Mouse (Mus musculus): ENCODE measurements around the gene Gphb5. TPM values are rescaled to one million over a fixed set of nuclear protein-coding genes. Genes with fewer than 3 reads are reported as not detected.

Gphb5 gene
- total and polyA plus RNA-seq, 2 experiments from 2014 or later = not detected

GRCm38 (mm10) chr12:75389308-75390135, 27.1 kb downstream of the Gphb5 start:
- Histone ChIP-seq H3K9me3 (replicated peaks; ENCODE audit: control insufficient read depth, low read length) (no peaks in the 10 kb centered on the region), H3K9ac (replicated peaks; ENCODE audit: low read depth, low read length) (no peak overlapping the region), H3K27me3 (ENCODE audit: control insufficient read depth, insufficient read depth, low read length) (no peaks in the 10 kb centered on the region), H3K4me1 (ENCODE audit: control insufficient read depth, insufficient read depth) (no peaks in the 10 kb centered on the region), H3K36me3 (replicated peaks; ENCODE audit: control insufficient read depth, insufficient read depth, low read length) (no peaks in the 10 kb centered on the region), H3K4me3 (ENCODE audit: low read depth, low read length) (no peak overlapping the region), H3K4me2 (ENCODE audit: low read depth, low read length) (no peak overlapping the region), H3K27ac (ENCODE audit: low read depth) (no peak overlapping the region)
- ATAC-seq (ENCODE audit: insufficient read depth, low read depth) (no peak), DNase-seq (ENCODE audit: low spot score) (no peak)
- peak; percentile 68 for TF ChIP-seq CTCF (IDR thresholded peaks at IDR 0.05; ENCODE audit: low read depth)
- no peak for TF ChIP-seq EP300 (IDR thresholded peaks at IDR 0.05; ENCODE audit: low read depth)
- 40% methylated on average over 20 of the region's 20 CpGs for WGBS

- ATAC-seq (ENCODE audit: insufficient read depth, low read depth) (no peak), DNase-seq (ENCODE audit: low spot score) (no peak)
- H3K27me3 ChIP-seq (ENCODE audit: control insufficient read depth, insufficient read depth, low read length) = no peaks in the 10 kb centered on the region
- no peaks in the 10 kb centered on the region for H3K4me1 ChIP-seq (ENCODE audit: control insufficient read depth, insufficient read depth)
- no peak overlapping the region for H3K9ac ChIP-seq (replicated peaks; ENCODE audit: low read depth, low read length)
- no peak overlapping the region for H3K4me2 ChIP-seq (ENCODE audit: low read depth, low read length)
- no peaks in the 10 kb centered on the region for H3K9me3 ChIP-seq (replicated peaks; ENCODE audit: control insufficient read depth, low read length)
- H3K4me3 ChIP-seq (ENCODE audit: low read depth, low read length) = no peak overlapping the region
- H3K36me3 ChIP-seq (replicated peaks; ENCODE audit: control insufficient read depth, insufficient read depth, low read length) = no peaks in the 10 kb centered on the region
- 83% methylated on average over 9 of the region's 9 CpGs for WGBS
- no peak overlapping the region for H3K27ac ChIP-seq (ENCODE audit: low read depth)
- TF ChIP-seq EP300 (IDR thresholded peaks at IDR 0.05; ENCODE audit: low read depth) (no peak), CTCF (IDR thresholded peaks at IDR 0.05; ENCODE audit: low read depth) (no peak)
These were observed 28.1 kb downstream of the Gphb5 start for GRCm38 (mm10) chr12:75388521-75388920.

DNA sequence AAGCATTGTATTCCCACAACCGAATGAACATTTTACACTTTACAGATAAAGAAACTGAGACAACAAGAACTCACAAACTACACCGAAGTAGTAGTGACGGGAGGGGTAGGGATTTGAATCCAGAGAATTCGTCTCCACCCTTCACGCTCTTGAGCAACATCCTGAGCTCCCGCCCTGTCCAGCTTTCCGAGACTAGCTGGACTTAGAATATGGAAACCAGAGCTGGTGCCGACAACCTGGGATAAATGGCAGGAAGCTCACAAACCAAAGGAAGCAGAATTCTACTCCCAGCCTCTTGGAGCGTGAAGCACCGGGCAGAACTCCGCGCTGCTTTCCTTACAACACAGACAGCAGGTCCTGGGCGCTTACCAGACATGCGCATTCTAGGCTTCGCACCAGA, 28.7 kb downstream of the Gphb5 start:
- H3K27ac ChIP-seq (ENCODE audit: low read depth) = 0 out of 2 replicates have a peak overlapping the region, but pooled peaks have one; percentile 8
- WGBS = 59% methylated on average over 15 of the region's 15 CpGs
- H3K4me1 ChIP-seq (ENCODE audit: control insufficient read depth, insufficient read depth) = no peaks in the 10 kb centered on the region
- H3K9ac ChIP-seq (replicated peaks; ENCODE audit: low read depth, low read length) = no peak overlapping the region
- no peak overlapping the region for H3K4me2 ChIP-seq (ENCODE audit: low read depth, low read length)
- ATAC-seq (ENCODE audit: insufficient read depth, low read depth) (no peak), DNase-seq (ENCODE audit: low spot score) (no peak)
- H3K36me3 ChIP-seq (replicated peaks; ENCODE audit: control insufficient read depth, insufficient read depth, low read length) = no peaks in the 10 kb centered on the region
- no peaks in the 10 kb centered on the region for H3K27me3 ChIP-seq (ENCODE audit: control insufficient read depth, insufficient read depth, low read length)
- TF ChIP-seq CTCF (IDR thresholded peaks at IDR 0.05; ENCODE audit: low read depth) (no peak), EP300 (IDR thresholded peaks at IDR 0.05; ENCODE audit: low read depth) (no peak)
- H3K4me3 ChIP-seq (ENCODE audit: low read depth, low read length) = no peak overlapping the region
- H3K9me3 ChIP-seq (replicated peaks; ENCODE audit: control insufficient read depth, low read length) = no peaks in the 10 kb centered on the region

GRCm38 (mm10) chr12:75387156-75387555, 29.4 kb downstream of the Gphb5 start:
- ATAC-seq (ENCODE audit: insufficient read depth, low read depth) = no peak
- TF ChIP-seq CTCF (IDR thresholded peaks at IDR 0.05; ENCODE audit: low read depth) (no peak), EP300 (IDR thresholded peaks at IDR 0.05; ENCODE audit: low read depth) (no peak)
- no peak for DNase-seq (ENCODE audit: low spot score)

DNA sequence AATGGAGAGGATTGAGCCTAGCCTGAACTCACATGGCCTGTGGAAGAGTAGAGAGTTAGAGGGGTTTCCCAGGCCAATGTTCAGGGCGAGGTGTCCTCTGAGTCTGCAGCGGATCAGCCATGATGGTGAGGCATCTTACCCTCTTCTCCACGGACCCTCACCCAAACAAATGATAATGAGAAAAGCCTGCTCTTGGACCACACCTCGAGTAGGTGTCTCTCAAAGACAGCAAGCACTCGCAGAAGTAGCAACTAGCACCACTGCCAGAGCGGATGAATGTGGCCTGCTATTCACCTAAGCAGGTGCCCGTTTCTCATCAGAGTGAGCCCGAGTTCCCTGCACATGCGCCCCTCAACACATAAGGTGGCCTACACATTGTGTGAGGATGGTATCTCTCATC, 29.9 kb downstream of the Gphb5 start:
- ATAC-seq (ENCODE audit: insufficient read depth, low read depth) = no peak
- WGBS = 83% methylated on average over 9 of the region's 9 CpGs

More at GRCm38 (mm10) chr12:75387156-75387555, 29.4 kb downstream of the Gphb5 start:
- Histone ChIP-seq H3K4me2 (ENCODE audit: low read depth, low read length) (no peak overlapping the region), H3K27me3 (ENCODE audit: control insufficient read depth, insufficient read depth, low read length) (no peaks in the 10 kb centered on the region), H3K4me3 (ENCODE audit: low read depth, low read length) (no peak overlapping the region), H3K36me3 (replicated peaks; ENCODE audit: control insufficient read depth, insufficient read depth, low read length) (no peaks in the 10 kb centered on the region), H3K9me3 (replicated peaks; ENCODE audit: control insufficient read depth, low read length) (no peaks in the 10 kb centered on the region), H3K9ac (replicated peaks; ENCODE audit: low read depth, low read length) (no peak overlapping the region), H3K4me1 (ENCODE audit: control insufficient read depth, insufficient read depth) (no peaks in the 10 kb centered on the region), H3K27ac (ENCODE audit: low read depth) (no peak overlapping the region)
- 78% methylated on average over 8 of the region's 8 CpGs for WGBS

More for the DNA sequence above, 29.9 kb downstream of the Gphb5 start:
- Histone ChIP-seq H3K9ac (replicated peaks; ENCODE audit: low read depth, low read length) (no peak overlapping the region), H3K27ac (ENCODE audit: low read depth) (no peak overlapping the region), H3K27me3 (ENCODE audit: control insufficient read depth, insufficient read depth, low read length) (no peaks in the 10 kb centered on the region), H3K9me3 (replicated peaks; ENCODE audit: control insufficient read depth, low read length) (no peaks in the 10 kb centered on the region), H3K4me2 (ENCODE audit: low read depth, low read length) (no peak overlapping the region), H3K4me1 (ENCODE audit: control insufficient read depth, insufficient read depth) (no peaks in the 10 kb centered on the region), H3K4me3 (ENCODE audit: low read depth, low read length) (no peak overlapping the region), H3K36me3 (replicated peaks; ENCODE audit: control insufficient read depth, insufficient read depth, low read length) (no peaks in the 10 kb centered on the region)
- TF ChIP-seq EP300 (IDR thresholded peaks at IDR 0.05; ENCODE audit: low read depth) = no peak
- no peak for TF ChIP-seq CTCF (IDR thresholded peaks at IDR 0.05; ENCODE audit: low read depth)
- no peak for DNase-seq (ENCODE audit: low spot score)

All from heart, postnatal 0 days (tissue).